Mouse (Mus musculus) MEL (cell line): ENCODE measurements around the gene Mmd. TPM values are rescaled to one million over a fixed set of nuclear protein-coding genes. Genes with fewer than 3 reads are reported as not detected.

ENCODE experiments used
- DNase-seq: peaks from one replicate; pipeline ENCODE4 v3.0.0; 2011; ENCODE audit warnings: low read depth, low spot score
- H3K27ac ChIP-seq: 2 replicates; pipeline ENCODE4 v1.5.1; 2012; ENCODE audit warnings: low read depth, mild to moderate bottlenecking, control low read depth, low read length, moderate library complexity; ENCODE audit not compliant: control insufficient read depth
- H3K27me3 ChIP-seq, 2 experiments: fragments of 150-350 bp in 1 of 2; sonication (generic) in 1 of 2; 2 replicates each; pipeline ENCODE4 v1.6.1; 2012; ENCODE audit warnings: low read length in 2 of 2, mild to moderate bottlenecking in 2 of 2, improper control_type of control experiment in 1 of 2, moderate library complexity in 1 of 2; ENCODE audit not compliant: insufficient read depth in 2 of 2, control insufficient read depth in 1 of 2
- H3K36me3 ChIP-seq, 2 experiments: 2 replicates each; pipeline ENCODE4 v1.6.1; 2012 to 2014; ENCODE audit warnings: low read length in 2 of 2, improper control_type of control experiment in 1 of 2, inconsistent platforms in 1 of 2, mild to moderate bottlenecking in 1 of 2; ENCODE audit not compliant: insufficient read depth in 2 of 2, control insufficient read depth in 1 of 2
- H3K4me1 ChIP-seq, 2 experiments: fragments of 150-350 bp in 1 of 2; sonication (generic) in 1 of 2; 2 replicates each; pipeline ENCODE4 v1.6.1; 2012; ENCODE audit warnings: low read length in 2 of 2, improper control_type of control experiment in 1 of 2, mild to moderate bottlenecking in 1 of 2; ENCODE audit not compliant: insufficient read depth in 2 of 2, control insufficient read depth in 1 of 2
- H3K4me3 ChIP-seq, 2 experiments: fragments of 150-350 bp in 1 of 2; sonication (generic) in 1 of 2; 2 replicates each; pipeline ENCODE4 v1.5.1; 2012; ENCODE audit warnings: low read depth in 2 of 2, low read length in 2 of 2, mild to moderate bottlenecking in 2 of 2, moderate library complexity in 2 of 2, control low read depth in 1 of 2, improper control_type of control experiment in 1 of 2; ENCODE audit not compliant: control insufficient read depth in 1 of 2, insufficient read depth in 1 of 2
- H3K79me2 ChIP-seq: 2 replicates; pipeline ENCODE4 v1.6.1; 2012; ENCODE audit warnings: mild to moderate bottlenecking, low read length, moderate library complexity; ENCODE audit not compliant: control insufficient read depth, poor library complexity, insufficient read depth
- H3K9ac ChIP-seq: 2 replicates; pipeline ENCODE4 v1.6.1; 2012; ENCODE audit warnings: low read depth, mild to moderate bottlenecking, control low read depth, low read length, moderate library complexity; ENCODE audit not compliant: control insufficient read depth, poor library complexity, severe bottlenecking
- H3K9me3 ChIP-seq: fragments of 150-350 bp; sonication (generic); replicated peaks from 2 replicates; pipeline ENCODE4 v1.6.1; 2012; ENCODE audit warnings: mild to moderate bottlenecking, low read length, improper control_type of control experiment, moderate library complexity; ENCODE audit not compliant: insufficient read depth
- BHLHE40 ChIP-seq: IDR thresholded peaks from 2 replicates; pipeline ENCODE4 v1.6.1; 2012; ENCODE audit warnings: low read depth, mild to moderate bottlenecking, inconsistent platforms, low read length, improper control_type of control experiment, borderline replicate concordance
- CHD2 ChIP-seq: IDR thresholded peaks from 2 replicates; pipeline ENCODE4 v1.6.1; 2011; ENCODE audit warnings: low read length, improper control_type of control experiment
- CTCF ChIP-seq, 3 experiments: IDR thresholded peaks in 2 of 3; conservative IDR thresholded peaks in 1 of 3; 2 replicates each; pipeline ENCODE4 v1.5.1; 2011 to 2012; ENCODE audit warnings: low read length in 3 of 3, low read depth in 2 of 3, mild to moderate bottlenecking in 2 of 3, improper control_type of control experiment in 1 of 3, inconsistent platforms in 1 of 3, mixed read lengths in 1 of 3, moderate library complexity in 1 of 3; ENCODE audit not compliant: control insufficient read depth in 1 of 3, insufficient read depth in 1 of 3, poor library complexity in 1 of 3, severe bottlenecking in 1 of 3
- E2F4 ChIP-seq: IDR thresholded peaks from 2 replicates; pipeline ENCODE4 v1.6.1; 2011; ENCODE audit warnings: low read depth, low read length, improper control_type of control experiment, borderline replicate concordance
- ELF1 ChIP-seq: IDR thresholded peaks from 2 replicates; pipeline ENCODE4 v1.6.1; 2014; ENCODE audit warnings: low read depth, mild to moderate bottlenecking, inconsistent platforms, low read length, improper control_type of control experiment, moderate library complexity
- ETS1 ChIP-seq: IDR thresholded peaks from 2 replicates; pipeline ENCODE4 v1.6.1; 2012; ENCODE audit warnings: low read depth, mild to moderate bottlenecking, inconsistent platforms, low read length, improper control_type of control experiment, moderate library complexity
- GATA1 ChIP-seq: IDR thresholded peaks from 2 replicates; pipeline ENCODE4 v1.6.1; 2011; ENCODE audit warnings: low read depth, low read length, improper control_type of control experiment
- HCFC1 ChIP-seq: IDR thresholded peaks from 2 replicates; pipeline ENCODE4 v1.6.1; 2012; ENCODE audit warnings: low read depth, mild to moderate bottlenecking, inconsistent platforms, low read length, improper control_type of control experiment, moderate library complexity
- JUND ChIP-seq: IDR thresholded peaks from 2 replicates; pipeline ENCODE4 v1.6.1; 2011; ENCODE audit warnings: low read depth, mild to moderate bottlenecking, improper control_type of control experiment, low read length
- MAFK ChIP-seq: IDR thresholded peaks from 2 replicates; pipeline ENCODE4 v1.6.1; 2011; ENCODE audit warnings: low read depth, mild to moderate bottlenecking, low read length, improper control_type of control experiment, borderline replicate concordance
- MAX ChIP-seq: IDR thresholded peaks from 2 replicates; pipeline ENCODE4 v1.6.1; 2011; ENCODE audit warnings: low read length, improper control_type of control experiment
- MEF2A ChIP-seq: IDR thresholded peaks from 2 replicates; pipeline ENCODE4 v1.6.1; 2014; ENCODE audit warnings: low read depth, mild to moderate bottlenecking, inconsistent platforms, low read length, improper control_type of control experiment; ENCODE audit not compliant: poor library complexity, insufficient replicate concordance, severe bottlenecking; ENCODE audit errors: extremely low read depth
- MXI1 ChIP-seq: IDR thresholded peaks from 2 replicates; pipeline ENCODE4 v1.6.1; 2011; ENCODE audit warnings: mild to moderate bottlenecking, low read depth, low read length, improper control_type of control experiment
- NELFE ChIP-seq: IDR thresholded peaks from 2 replicates; pipeline ENCODE4 v1.6.1; 2011; ENCODE audit warnings: low read depth, low read length, improper control_type of control experiment
- NRF1 ChIP-seq: IDR thresholded peaks from 2 replicates; pipeline ENCODE4 v1.6.1; 2014; ENCODE audit warnings: low read depth, mild to moderate bottlenecking, inconsistent platforms, low read length, improper control_type of control experiment, moderate library complexity; ENCODE audit not compliant: poor library complexity, insufficient read depth, severe bottlenecking
- POLR2A ChIP-seq, 2 experiments: IDR thresholded peaks; 2 replicates each; pipeline ENCODE4 v1.6.1; 2011 to 2012; ENCODE audit warnings: low read length in 2 of 2, mild to moderate bottlenecking in 2 of 2, control low read depth in 1 of 2, improper control_type of control experiment in 1 of 2, low read depth in 1 of 2, moderate library complexity in 1 of 2; ENCODE audit not compliant: control insufficient read depth in 1 of 2, insufficient read depth in 1 of 2, poor library complexity in 1 of 2
- POLR2AphosphoS2 ChIP-seq: IDR thresholded peaks from 2 replicates; pipeline ENCODE4 v1.6.1; 2011; ENCODE audit warnings: low read length, improper control_type of control experiment
- POLR2AphosphoS5 ChIP-seq: IDR thresholded peaks from 2 replicates; pipeline ENCODE4 v1.6.1; 2012; ENCODE audit warnings: low read depth, borderline replicate concordance, mild to moderate bottlenecking, inconsistent platforms, low read length, moderate library complexity, mixed read lengths
- RCOR1 ChIP-seq: IDR thresholded peaks from 2 replicates; pipeline ENCODE4 v1.6.1; 2012; ENCODE audit warnings: low read depth, mild to moderate bottlenecking, inconsistent platforms, low read length, improper control_type of control experiment
- SIN3A ChIP-seq: IDR thresholded peaks from 2 replicates; pipeline ENCODE4 v1.6.1; 2012; ENCODE audit warnings: low read length, improper control_type of control experiment, inconsistent platforms
- SMC3 ChIP-seq: IDR thresholded peaks from 2 replicates; pipeline ENCODE4 v1.6.1; 2011; ENCODE audit warnings: low read depth, low read length, improper control_type of control experiment
- TBP ChIP-seq: IDR thresholded peaks from 2 replicates; pipeline ENCODE4 v1.8.0; 2011; ENCODE audit warnings: low read depth, low read length, improper control_type of control experiment
- UBTF ChIP-seq: IDR thresholded peaks from 2 replicates; pipeline ENCODE4 v1.6.1; 2012; ENCODE audit warnings: low read depth, mild to moderate bottlenecking, inconsistent platforms, low read length, improper control_type of control experiment, moderate library complexity, borderline replicate concordance; ENCODE audit not compliant: insufficient read depth
- USF2 ChIP-seq, 2 experiments: IDR thresholded peaks; 2 replicates each; pipeline ENCODE4 v1.6.1; 2011 to 2012; ENCODE audit warnings: improper control_type of control experiment in 2 of 2, low read length in 2 of 2, borderline replicate concordance in 1 of 2, inconsistent platforms in 1 of 2, low read depth in 1 of 2, mild to moderate bottlenecking in 1 of 2; ENCODE audit not compliant: insufficient read depth in 1 of 2
- ZC3H11A ChIP-seq: IDR thresholded peaks from 2 replicates; pipeline ENCODE4 v1.6.1; 2012; ENCODE audit warnings: low read depth, mild to moderate bottlenecking, inconsistent platforms, low read length, improper control_type of control experiment
- polyA plus RNA-seq, 2 experiments: library from polyadenylated mRNA; stranded (reverse) in 1 of 2; unstranded in 1 of 2; fragments of >175 nt in 1 of 2; fragments of >200 nt in 1 of 2; gene quantifications; 2 replicates each; pipeline versions ENCODE4 v1.2.1 to v1.2.4; 2012; ENCODE audit warnings: low replicate concordance in 2 of 2, low read depth in 1 of 2; ENCODE audit not compliant: insufficient read length in 2 of 2, insufficient read depth in 1 of 2, missing spikeins in 1 of 2
- total RNA-seq: library from RNA; depleted of rRNA; stranded (reverse); fragments of 300-350 nt; gene quantifications from 2 replicates; pipeline ENCODE4 v1.2.3, GENCODE M21; 2012

Gene Mmd
- total and polyA plus RNA-seq, 3 experiments, result 7.4 to 15.5 TPM; not detected in 1

DNA sequence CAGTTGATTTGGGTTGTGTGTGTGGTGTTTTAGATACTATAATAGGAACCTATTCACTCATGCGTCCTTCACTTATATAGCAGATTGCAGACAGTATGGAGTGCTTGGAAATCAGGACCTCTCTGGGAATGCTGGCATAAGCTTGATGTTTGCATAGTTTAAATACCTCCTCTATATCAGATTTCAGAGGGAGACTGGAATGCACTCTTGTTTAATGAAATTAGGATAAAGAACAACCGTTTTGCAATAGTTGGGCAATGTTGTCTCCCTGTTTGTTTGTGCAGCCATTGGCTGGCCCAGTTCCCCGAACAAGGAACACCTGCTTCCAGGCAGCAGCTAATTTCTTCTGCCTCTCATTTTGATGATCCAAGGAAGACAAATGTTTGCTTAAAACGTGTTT lies 9.8 kb downstream of the Mmd start:
- Histone ChIP-seq H3K36me3 (peaks cover 0 to 20% of the 10 kb centered on the region in 2 experiments; a peak in 2 of 4 replicates), H3K27me3 (no peaks in the 10 kb centered on the region), H3K9ac (no peak overlapping the region), H3K4me1 (peaks cover 8 to 21% of the 10 kb centered on the region in 2 experiments), H3K9me3 (no peaks in the 10 kb centered on the region), H3K79me2 (no peaks in the 10 kb centered on the region), H3K27ac (no peak overlapping the region), H3K4me3 (no peak overlapping the region)
- no peak for TF ChIP-seq RCOR1
- no peak for TF ChIP-seq E2F4
- no peak for TF ChIP-seq POLR2AphosphoS2
- TF ChIP-seq MEF2A, result no peak
- TF ChIP-seq UBTF, result no peak
- TF ChIP-seq ELF1, result no peak
- TF ChIP-seq USF2 (IDR thresholded peaks at IDR 0.05; ENCODE audit: borderline replicate concordance in 1 of 2, insufficient read depth in 1 of 2, low read depth in 1 of 2, low read length in 2 of 2), result no peak
- no peak for TF ChIP-seq SIN3A
- no peak for TF ChIP-seq POLR2A (IDR thresholded peaks at IDR 0.05; ENCODE audit: control insufficient read depth in 1 of 2, insufficient read depth in 1 of 2, low read depth in 1 of 2, low read length in 2 of 2, poor library complexity in 1 of 2)
- TF ChIP-seq CTCF (IDR thresholded peaks at IDR 0.05 in 2 of 3, conservative IDR thresholded peaks at IDR 0.05 in 1 of 3; ENCODE audit: control insufficient read depth in 1 of 3, insufficient read depth in 1 of 3, low read depth in 2 of 3, low read length in 3 of 3, poor library complexity in 1 of 3, severe bottlenecking in 1 of 3), result no peak
- TF ChIP-seq HCFC1, result no peak
- TF ChIP-seq JUND, result no peak
- no peak for TF ChIP-seq NRF1
- no peak for TF ChIP-seq MAX
- no peak for TF ChIP-seq NELFE
- TF ChIP-seq ETS1, result no peak
- TF ChIP-seq ZC3H11A, result no peak
- no peak for DNase-seq

DNA sequence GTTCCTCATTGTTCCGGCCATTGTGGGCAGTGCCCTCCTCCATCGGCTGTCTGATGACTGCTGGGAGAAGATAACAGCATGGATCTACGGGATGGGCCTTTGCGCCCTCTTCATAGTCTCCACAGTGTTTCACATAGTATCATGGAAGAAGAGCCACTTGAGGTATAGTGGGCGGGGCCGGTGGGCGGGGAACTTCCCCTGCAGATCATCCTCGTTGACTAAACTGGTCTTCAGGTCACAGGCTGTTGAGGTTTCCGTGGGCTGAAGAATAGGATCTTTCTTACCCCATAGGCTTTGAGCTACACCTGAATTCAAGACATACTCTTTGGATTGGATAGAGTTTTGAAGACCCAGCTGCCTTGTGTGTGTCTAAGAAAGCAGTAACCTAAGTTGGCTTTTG lies 10.6 kb downstream of the Mmd start:
- Histone ChIP-seq H3K79me2 (no peaks in the 10 kb centered on the region), H3K9ac (no peak overlapping the region), H3K36me3 (peaks cover 0 to 20% of the 10 kb centered on the region in 2 experiments; a peak in 2 of 4 replicates), H3K9me3 (no peaks in the 10 kb centered on the region), H3K4me3 (no peak overlapping the region), H3K27ac (no peak overlapping the region), H3K27me3 (no peaks in the 10 kb centered on the region), H3K4me1 (peaks cover 8 to 21% of the 10 kb centered on the region in 2 experiments)
- no peak for DNase-seq
- no peak for TF ChIP-seq MXI1
- TF ChIP-seq USF2 (IDR thresholded peaks at IDR 0.05; ENCODE audit: borderline replicate concordance in 1 of 2, insufficient read depth in 1 of 2, low read depth in 1 of 2, low read length in 2 of 2), result no peak
- TF ChIP-seq CHD2, result no peak
- TF ChIP-seq POLR2AphosphoS5, result no peak
- no peak for TF ChIP-seq ETS1
- no peak for TF ChIP-seq CTCF (IDR thresholded peaks at IDR 0.05 in 2 of 3, conservative IDR thresholded peaks at IDR 0.05 in 1 of 3; ENCODE audit: control insufficient read depth in 1 of 3, insufficient read depth in 1 of 3, low read depth in 2 of 3, low read length in 3 of 3, poor library complexity in 1 of 3, severe bottlenecking in 1 of 3)
- no peak for TF ChIP-seq JUND
- TF ChIP-seq HCFC1, result no peak
- no peak for TF ChIP-seq TBP
- TF ChIP-seq ELF1, result no peak
- no peak for TF ChIP-seq MAFK
- no peak for TF ChIP-seq RCOR1
- no peak for TF ChIP-seq GATA1
- TF ChIP-seq MEF2A, result no peak
- TF ChIP-seq SMC3, result no peak
- TF ChIP-seq BHLHE40, result no peak
- TF ChIP-seq UBTF, result no peak
